Mouse (Mus musculus): ENCODE results near the gene Slc11a2.
"Not testable (repeated sequence)": the region's sequence is repeated elsewhere in the genome, so short reads cannot be mapped to it uniquely, and the experiment has no call there.

Gene Slc11a2

GRCm38 (mm10) chr15:100436518-100436917 lies 11.6 kb upstream of the Slc11a2 start:
- in situ Hi-C loops (cut with MboI, MseI), result loop anchor here in 1 of 2 experiments (10.0 kb wide), 1 partner anchor 1892 kb away; no protein-coding TSS in a partner anchor

- in situ Hi-C loops (cut with MboI, MseI), result loop anchor here in 1 of 2 experiments (10.0 kb wide), 1 partner anchor 1891 kb away; no protein-coding TSS in a partner anchor
These were observed 11.2 kb upstream of the Slc11a2 start for GRCm38 (mm10) chr15:100436112-100436511.

DNA sequence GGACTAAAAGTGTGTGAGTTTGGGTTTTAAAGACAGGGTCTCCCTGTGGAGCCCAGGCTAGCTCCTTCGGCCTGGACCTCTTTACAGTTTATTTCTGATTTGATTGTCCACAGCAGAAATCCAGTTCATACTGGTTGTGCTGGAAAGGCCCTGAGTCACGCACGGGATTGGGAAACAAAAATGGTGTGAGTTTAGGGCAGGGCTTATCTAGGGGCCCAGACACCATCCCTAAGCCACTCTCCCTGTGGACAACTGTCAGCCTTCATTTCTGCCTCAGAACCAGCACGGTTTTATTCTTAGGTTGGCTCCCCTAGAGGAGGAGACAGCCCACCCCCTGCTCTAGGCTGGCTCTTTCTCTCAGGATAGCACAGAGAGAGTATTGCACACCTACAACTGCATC lies 8.4 kb upstream of the Slc11a2 start:
- in situ Hi-C loops (cut with MboI, MseI), result loop anchor here in 1 of 2 experiments (10.0 kb wide), 1 partner anchor 1888 kb away; no protein-coding TSS in a partner anchor

DNA sequence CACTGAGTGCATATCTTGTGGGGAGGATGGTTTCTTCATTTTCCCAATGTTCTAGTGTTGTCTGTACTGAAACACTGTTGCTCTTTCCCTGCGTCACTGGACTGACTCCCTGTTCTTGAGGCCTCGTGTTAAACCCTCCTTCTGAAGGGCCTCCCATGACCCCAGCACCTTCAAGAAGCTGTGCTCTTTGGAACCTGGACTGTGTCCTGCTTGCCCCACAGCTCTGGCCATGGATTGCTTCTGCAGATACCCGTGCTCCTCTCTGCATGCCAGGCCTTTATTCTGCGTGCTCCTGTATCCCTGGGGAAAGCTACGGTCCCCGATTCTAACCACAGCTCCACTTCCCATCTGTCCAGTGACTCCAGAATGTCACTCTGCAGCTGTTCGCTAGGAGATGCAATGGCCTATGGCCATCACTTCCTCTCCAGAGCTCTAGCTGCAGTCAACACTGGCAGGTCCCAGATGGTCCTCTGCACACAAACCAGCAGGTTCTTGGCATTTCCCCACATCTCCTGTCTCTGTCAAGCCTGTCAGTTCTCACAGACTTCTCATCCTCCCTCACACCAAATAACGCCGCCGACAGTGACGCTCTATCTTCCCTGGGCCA lies 5.2 kb upstream of the Slc11a2 start:
- in situ Hi-C loops (cut with MboI, MseI), result loop anchor here in 1 of 2 experiments (10.0 kb wide), 1 partner anchor 1885 kb away; no protein-coding TSS in a partner anchor

DNA sequence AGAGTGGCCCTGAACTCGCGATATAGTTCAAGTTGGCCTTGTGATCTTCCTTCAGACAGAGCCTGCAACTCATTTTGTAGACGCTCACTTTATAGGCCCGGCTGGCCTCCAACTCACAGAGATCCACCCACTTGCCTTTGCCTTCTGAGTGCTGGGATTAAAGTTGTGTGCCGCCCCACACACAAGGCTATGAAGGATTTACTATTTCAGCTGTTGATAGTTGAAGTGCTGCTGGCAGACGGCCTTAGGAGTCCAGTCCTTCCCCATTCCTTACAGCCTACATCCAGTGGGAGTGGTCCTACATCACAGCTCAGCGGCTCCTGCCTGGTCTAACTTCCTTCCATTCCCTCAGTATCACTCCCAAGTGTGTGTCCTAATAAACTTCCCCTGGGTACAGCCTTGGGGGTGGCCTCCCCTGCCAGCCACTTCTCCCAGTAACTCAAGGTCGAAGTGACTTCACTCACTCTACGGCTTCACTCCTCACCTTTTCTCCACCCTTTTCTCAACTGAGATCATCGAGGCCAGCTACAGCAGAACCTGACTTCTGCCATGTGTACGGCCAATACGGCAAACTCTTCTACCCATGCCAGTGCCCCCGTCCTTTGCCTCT lies 3.5 kb upstream of the Slc11a2 start:
- in situ Hi-C loops (cut with MboI, MseI), result no loop called here

GRCm38 (mm10) chr15:100423916-100424315 lies 956 bp downstream of the Slc11a2 start:
- in situ Hi-C loops (cut with MboI, MseI), result no loop called here

DNA sequence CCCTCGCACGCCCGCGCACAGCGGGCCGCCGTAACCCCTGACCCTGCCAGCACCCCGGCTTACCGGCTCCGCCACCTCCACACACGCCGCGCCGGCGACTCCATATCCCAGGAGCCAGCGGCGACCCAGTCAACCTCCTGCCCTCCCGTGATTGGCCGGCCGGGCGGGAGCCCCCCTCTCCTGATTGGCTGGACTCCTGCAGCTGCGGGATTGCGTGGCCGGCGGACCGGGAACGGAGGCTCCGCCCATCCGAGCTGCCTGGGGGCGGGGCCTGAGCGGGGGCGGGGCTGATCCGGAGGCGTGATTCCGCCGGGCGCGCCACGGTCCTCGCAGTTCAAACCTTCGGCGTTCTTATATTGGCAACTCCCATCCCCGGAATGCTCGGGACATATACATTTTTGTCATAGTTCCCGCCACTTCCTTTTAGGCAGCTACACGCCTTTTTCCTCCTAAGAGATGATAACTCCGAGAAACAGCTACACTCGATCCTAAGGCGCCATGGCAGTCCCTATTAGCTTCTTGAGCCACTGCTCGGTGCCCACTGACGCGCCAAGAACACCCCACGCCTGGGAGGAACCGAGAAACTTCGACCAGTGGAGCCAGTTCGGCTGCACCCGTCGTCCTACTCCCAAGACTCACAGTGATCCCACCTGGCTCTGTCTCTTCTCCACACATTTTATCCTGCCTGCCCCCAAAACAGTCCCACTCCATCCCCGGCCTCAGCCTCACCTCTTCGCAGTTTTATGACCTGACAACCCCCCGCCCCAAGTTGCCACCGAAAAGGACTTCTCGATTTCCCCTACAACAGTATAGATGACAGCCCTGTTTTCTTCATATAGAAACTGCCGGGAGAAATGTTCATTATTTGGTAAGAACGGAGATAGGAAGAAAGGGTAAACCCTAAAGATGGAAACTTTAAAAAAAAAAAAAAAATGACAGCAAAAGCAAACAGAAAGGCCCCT lies 1.7 kb downstream of the Slc11a2 start:
- in situ Hi-C loops (cut with MboI, MseI), result no loop called here

GRCm38 (mm10) chr15:100422476-100422875 lies 2.4 kb downstream of the Slc11a2 start:
- in situ Hi-C loops (cut with MboI, MseI), result no loop called here

- in situ Hi-C loops (cut with MboI, MseI), result not testable (repeated sequence)
These were observed 3.1 kb downstream of the Slc11a2 start, which contains the start of gene Gm5475 for GRCm38 (mm10) chr15:100421758-100422197. Gm5475 (plus strand) TSS chr15:100422147.

- in situ Hi-C loops (cut with MboI, MseI), result no loop called here
These were observed 3.7 kb downstream of the Slc11a2 start for GRCm38 (mm10) chr15:100421059-100421757.

- in situ Hi-C loops (cut with MboI, MseI), result no loop called here
These were observed 4.7 kb downstream of the Slc11a2 start for GRCm38 (mm10) chr15:100419901-100420745.

DNA sequence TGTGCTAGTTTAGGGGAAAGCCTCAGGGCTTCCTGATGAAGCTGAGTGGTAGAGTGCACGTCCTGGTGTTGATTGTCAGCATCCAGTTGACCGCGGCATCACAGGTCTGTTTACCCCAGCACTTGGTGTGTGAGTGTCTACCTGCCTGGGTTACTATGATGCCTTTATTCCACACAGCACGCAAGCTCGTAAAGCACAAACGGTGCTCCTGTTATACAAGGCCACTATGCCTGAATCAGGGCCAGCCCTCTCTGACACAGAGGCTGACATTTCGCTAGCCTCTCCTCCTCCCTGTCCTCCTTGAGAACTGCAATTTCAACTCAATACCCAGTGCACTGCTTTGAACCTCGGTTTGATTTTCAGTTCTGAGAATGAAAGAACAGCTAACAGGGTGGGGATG lies 5.6 kb downstream of the Slc11a2 start:
- in situ Hi-C loops (cut with MboI, MseI), result no loop called here

DNA sequence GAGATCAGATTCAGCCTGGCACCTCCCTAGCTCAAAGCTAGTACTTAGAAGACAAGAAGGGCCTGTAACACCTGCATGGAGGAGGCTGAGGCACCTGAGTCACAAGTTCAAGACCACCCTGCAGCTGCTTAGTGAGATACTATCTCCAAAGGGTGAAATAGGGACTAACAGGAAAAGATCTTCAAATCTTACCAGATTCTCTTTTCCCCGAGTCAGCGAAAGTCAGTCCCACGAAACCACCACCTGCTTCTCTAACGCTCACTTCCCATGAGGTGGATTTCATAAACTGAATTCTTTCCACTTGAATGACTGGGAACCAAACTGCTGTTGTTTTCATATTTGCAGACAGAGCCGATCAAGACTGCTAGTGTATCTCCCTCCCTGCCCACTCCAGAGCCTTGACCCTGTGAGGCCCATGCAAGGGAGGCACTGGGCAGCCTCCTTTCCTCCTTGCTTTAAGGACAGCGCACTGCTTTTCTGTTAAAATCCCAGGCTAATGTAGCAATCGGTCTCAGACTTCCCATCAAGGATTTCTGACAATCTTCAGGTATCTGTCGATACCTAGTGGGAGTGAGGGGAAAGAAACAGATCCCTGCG lies 6.9 kb downstream of the Slc11a2 start:
- in situ Hi-C loops (cut with MboI, MseI), result no loop called here

DNA sequence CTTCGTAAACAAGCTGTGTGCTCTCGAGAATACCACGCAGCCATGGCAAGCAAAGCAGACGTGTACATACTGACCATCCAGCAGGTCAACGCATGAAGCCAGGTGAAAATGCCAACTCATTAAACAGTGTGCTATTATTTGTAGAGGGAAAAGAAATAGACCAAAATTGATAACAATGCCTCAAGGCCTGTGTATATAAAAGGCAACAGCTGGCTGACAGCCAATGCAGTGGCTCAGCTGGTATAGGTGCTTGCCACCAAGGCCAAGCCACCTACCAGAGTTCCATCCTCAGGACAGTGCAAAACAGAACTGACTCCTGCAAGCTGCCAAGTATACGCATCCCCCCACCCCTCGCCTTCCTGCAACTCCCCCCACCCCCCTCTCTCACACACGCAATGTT lies 9.2 kb downstream of the Slc11a2 start:
- in situ Hi-C loops (cut with MboI, MseI), result no loop called here

DNA sequence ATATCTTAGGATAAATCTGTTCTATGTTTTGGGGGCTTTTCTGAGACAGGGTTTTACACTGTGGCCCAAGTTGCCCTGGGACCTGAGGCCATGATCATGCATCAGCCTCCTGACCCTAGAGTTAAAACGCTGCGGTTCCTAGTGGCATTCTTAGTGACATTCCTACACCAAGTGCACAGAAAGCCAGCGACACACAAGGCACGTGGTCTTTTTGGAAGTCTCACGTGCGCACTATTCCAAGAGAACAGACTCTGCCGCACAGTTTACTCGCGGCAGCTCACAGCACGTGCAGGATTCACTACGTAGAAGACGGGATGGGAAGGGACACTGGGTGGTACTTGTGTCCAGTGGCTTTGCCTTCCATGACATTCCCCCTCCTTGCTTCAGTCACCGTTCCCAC lies 9.9 kb downstream of the Slc11a2 start:
- in situ Hi-C loops (cut with MboI, MseI), result no loop called here

- in situ Hi-C loops (cut with MboI, MseI), result no loop called here
These were observed 10.9 kb downstream of the Slc11a2 start for GRCm38 (mm10) chr15:100414011-100414410.

- in situ Hi-C loops (cut with MboI, MseI), result no loop called here
These were observed 11.6 kb downstream of the Slc11a2 start for GRCm38 (mm10) chr15:100413306-100413705.

DNA sequence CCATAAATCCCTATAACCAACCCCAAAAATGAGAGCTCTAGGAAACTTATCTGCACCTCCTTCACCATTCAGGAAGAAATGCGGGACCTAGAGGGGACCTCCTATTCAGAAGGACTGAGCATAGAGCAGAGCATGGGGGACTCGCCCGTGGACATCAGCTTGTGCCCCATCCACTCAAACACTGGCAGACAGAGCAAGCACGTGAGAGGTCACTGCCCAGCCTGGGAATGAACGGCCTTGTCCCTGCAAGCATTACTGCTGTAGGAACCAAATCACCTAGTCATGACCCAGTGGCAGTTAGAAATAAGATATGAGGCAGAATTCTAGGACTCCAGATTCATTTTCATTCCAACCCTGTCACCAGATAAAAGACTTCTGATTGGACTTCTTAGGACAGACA lies 13.1 kb downstream of the Slc11a2 start:
- in situ Hi-C loops (cut with MboI, MseI), result no loop called here

- in situ Hi-C loops (cut with MboI, MseI), result no loop called here
These were observed 13.8 kb downstream of the Slc11a2 start for GRCm38 (mm10) chr15:100410918-100411672.
